Comparison of ENCODE assay signal across 7 mouse cellular contexts in genomic region chr4:108327071-108327579, GRCm38 (mm10). TPM values are rescaled to one million over a fixed set of nuclear protein-coding genes. Genes with fewer than 3 reads are reported as not detected.
DNase-seq lines count a peak whose midpoint lies in the region; ATAC-seq lines count a peak whose summit lies in the region.

No protein-coding gene starts in this region.

- peak; percentile 68 for DNase-seq in CD4-positive helper T cell, adult 2 months (ENCODE audit: low read depth, low spot score)
- peak; percentile 91 for DNase-seq in ES-CJ7 (ENCODE audit: low read depth, low spot score)
- DNase-seq in embryo, embryonic 10.5 days (ENCODE audit: low spot score): peak; percentile 65
- peak; percentile 37 to 41 for DNase-seq in heart, postnatal 10 days
- DNase-seq in layer of hippocampus, adult 9-11 months: peak; percentile 50
- DNase-seq in ovary, postnatal 14 days (ENCODE audit: low spot score): no peak

- peak; percentile 23; the same call in 1 of the 2 replicates for ATAC-seq in megakaryocyte progenitor cell, adult 5-6 weeks (replicated peaks; ENCODE audit: poor library complexity)

- intact Hi-C loops in heart, postnatal 10 days (cut with DNase I): loop anchor here (2.0 to 10.0 kb wide), 5 partner anchors 26 to 402 kb away; partner anchors contain the start of genes Cpt2, Echdc2 and Zyg11b

RNA-seq across cellular contexts. Expression of gene Coa7, which starts 0.8 kb away (rescaled TPM):
- total RNA-seq in heart, postnatal 10 days (2021): 10 to 100 TPM; 45.8 to 48.5 TPM
- total RNA-seq in megakaryocyte progenitor cell, adult 5-6 weeks (2015): 14.5 and 19.2 TPM in 2 replicates
- 6.4 and 11.8 TPM in 2 replicates for total RNA-seq in megakaryocyte progenitor cell, adult 5-6 weeks (2017)

RNA-seq across cellular contexts. Expression of gene Zyg11b, which starts 26.2 kb away (rescaled TPM):
- 10 to 100 TPM; 36.5 to 37.5 TPM for total RNA-seq in heart, postnatal 10 days (2021)
- 14.7 and 18.4 TPM in 2 replicates for total RNA-seq in megakaryocyte progenitor cell, adult 5-6 weeks (2015)
- total RNA-seq in megakaryocyte progenitor cell, adult 5-6 weeks (2017): 19.2 and 21.5 TPM in 2 replicates

RNA-seq across cellular contexts. Expression of gene Shisal2a, which starts 56.0 kb away (rescaled TPM):
- total RNA-seq in heart, postnatal 10 days (2021): not detected
- not detected in 2 replicates for total RNA-seq in megakaryocyte progenitor cell, adult 5-6 weeks (2015)
- total RNA-seq in megakaryocyte progenitor cell, adult 5-6 weeks (2017): not detected in 2 replicates
